Mouse (Mus musculus): ENCODE measurements around the gene Dync1li2. TPM values are rescaled to one million over a fixed set of nuclear protein-coding genes. Genes with fewer than 3 reads are reported as not detected.

Gene Dync1li2
- total RNA-seq, 1 experiment from 2014 or later, result 69.2 TPM

GRCm38 (mm10) chr8:104427703-104428102 lies 15.1 kb downstream of the Dync1li2 start:
- ATAC-seq (ENCODE audit: extremely low read depth, insufficient number of reproducible peaks, low FRiP score, poor library complexity, severe bottlenecking), result no peak

GRCm38 (mm10) chr8:104422313-104422712 lies 20.5 kb downstream of the Dync1li2 start:
- no peak for ATAC-seq (ENCODE audit: extremely low read depth, insufficient number of reproducible peaks, low FRiP score, poor library complexity, severe bottlenecking)

- no peak for ATAC-seq (ENCODE audit: extremely low read depth, insufficient number of reproducible peaks, low FRiP score, poor library complexity, severe bottlenecking)
Measured at GRCm38 (mm10) chr8:104416022-104416421, 26.8 kb downstream of the Dync1li2 start.

GRCm38 (mm10) chr8:104414204-104414603 lies 28.6 kb downstream of the Dync1li2 start:
- ATAC-seq (ENCODE audit: extremely low read depth, insufficient number of reproducible peaks, low FRiP score, poor library complexity, severe bottlenecking), result no peak

- no peak for ATAC-seq (ENCODE audit: extremely low read depth, insufficient number of reproducible peaks, low FRiP score, poor library complexity, severe bottlenecking)
Measured at GRCm38 (mm10) chr8:104413770-104414169, 29.1 kb downstream of the Dync1li2 start.

GRCm38 (mm10) chr8:104412805-104413532 lies 29.9 kb downstream of the Dync1li2 start:
- no peak for ATAC-seq (ENCODE audit: extremely low read depth, insufficient number of reproducible peaks, low FRiP score, poor library complexity, severe bottlenecking)

- ATAC-seq (ENCODE audit: extremely low read depth, insufficient number of reproducible peaks, low FRiP score, poor library complexity, severe bottlenecking), result peak; percentile 19; the same call in 1 of the 2 replicates
Measured at GRCm38 (mm10) chr8:104411972-104412371, 30.9 kb downstream of the Dync1li2 start.

- ATAC-seq (ENCODE audit: extremely low read depth, insufficient number of reproducible peaks, low FRiP score, poor library complexity, severe bottlenecking), result no peak
Measured at GRCm38 (mm10) chr8:104411468-104411867, 31.4 kb downstream of the Dync1li2 start.

- no peak for ATAC-seq (ENCODE audit: extremely low read depth, insufficient number of reproducible peaks, low FRiP score, poor library complexity, severe bottlenecking)
Measured at GRCm38 (mm10) chr8:104410628-104411273, 32.1 kb downstream of the Dync1li2 start.

GRCm38 (mm10) chr8:104408328-104409110 lies 34.3 kb downstream of the Dync1li2 start:
- ATAC-seq (ENCODE audit: extremely low read depth, insufficient number of reproducible peaks, low FRiP score, poor library complexity, severe bottlenecking), result no peak

GRCm38 (mm10) chr8:104406340-104407128 lies 36.3 kb downstream of the Dync1li2 start:
- ATAC-seq (ENCODE audit: extremely low read depth, insufficient number of reproducible peaks, low FRiP score, poor library complexity, severe bottlenecking), result no peak

GRCm38 (mm10) chr8:104405430-104406187 lies 37.2 kb downstream of the Dync1li2 start:
- no peak for ATAC-seq (ENCODE audit: extremely low read depth, insufficient number of reproducible peaks, low FRiP score, poor library complexity, severe bottlenecking)

- ATAC-seq (ENCODE audit: extremely low read depth, insufficient number of reproducible peaks, low FRiP score, poor library complexity, severe bottlenecking), result no peak
Measured at GRCm38 (mm10) chr8:104403596-104403995, 39.3 kb downstream of the Dync1li2 start.

- ATAC-seq (ENCODE audit: extremely low read depth, insufficient number of reproducible peaks, low FRiP score, poor library complexity, severe bottlenecking), result no peak
Measured at GRCm38 (mm10) chr8:104395703-104396357, 47.0 kb downstream of the Dync1li2 start, which contains the start of gene Cmtm4. Cmtm4 (minus strand) TSS chr8:104395807.

- peak; percentile 25; the same call in 1 of the 2 replicates for ATAC-seq (ENCODE audit: extremely low read depth, insufficient number of reproducible peaks, low FRiP score, poor library complexity, severe bottlenecking)
Measured at GRCm38 (mm10) chr8:104394801-104395702, 47.8 kb downstream of the Dync1li2 start.

GRCm38 (mm10) chr8:104393767-104394166 lies 49.1 kb downstream of the Dync1li2 start:
- ATAC-seq (ENCODE audit: extremely low read depth, insufficient number of reproducible peaks, low FRiP score, poor library complexity, severe bottlenecking), result no peak

- ATAC-seq (ENCODE audit: extremely low read depth, insufficient number of reproducible peaks, low FRiP score, poor library complexity, severe bottlenecking), result no peak
Measured at GRCm38 (mm10) chr8:104393139-104393538, 49.7 kb downstream of the Dync1li2 start.
